In the genomic region with DNA sequence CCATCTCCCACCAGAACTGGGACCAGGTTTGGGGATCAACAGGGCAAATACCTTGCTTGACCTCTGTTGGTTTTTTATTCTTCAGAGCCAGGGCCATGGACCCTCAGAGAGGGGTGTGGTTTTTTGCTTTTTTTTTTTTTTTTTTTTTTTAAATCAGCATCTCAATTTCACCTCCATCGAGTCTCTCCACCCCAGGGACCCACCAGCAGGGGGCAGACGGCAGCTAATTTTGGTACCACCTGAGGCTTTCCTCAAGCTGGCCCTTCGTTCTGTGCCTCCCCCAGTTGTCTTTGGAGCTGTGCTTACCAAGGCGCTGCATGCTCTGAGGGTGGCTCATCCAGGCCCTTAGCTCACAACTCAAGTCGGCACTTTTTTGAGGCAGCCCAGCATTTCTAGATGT, we compare ENCODE assay signal across 10 mouse cellular contexts. TPM values are rescaled to one million over a fixed set of nuclear protein-coding genes. Genes with fewer than 3 reads are reported as not detected.
DNase-seq lines count a peak whose midpoint lies in the region; ATAC-seq and TF ChIP-seq lines count a peak whose summit lies in the region.
"Had no signal": no experiment of that assay in that cellular context is flagged by ENCODE, and none has a peak within 500 bp of the region (broad histone marks: within the 10 kb centered on the region; RNA-seq: fewer than 3 reads in every experiment).

No protein-coding gene starts in this region.

- DNase-seq in hindbrain, embryonic 11.5 days (ENCODE audit: low spot score) = peak; percentile 65
- DNase-seq in urinary bladder, postnatal 14 days (ENCODE audit: low spot score) = peak; percentile 65
- DNase-seq in urinary bladder, adult 18-20 months (ENCODE audit: low spot score in 2 of 2) = no peak
- peak; percentile 71 for DNase-seq in brain, adult 2 months (ENCODE audit: low read depth, low spot score)
- peak; percentile 64 to 70 for DNase-seq in left cerebral cortex, postnatal 14 days (ENCODE audit: low spot score in 2 of 2)
- DNase-seq in hindbrain, embryonic 14.5 days (ENCODE audit: low spot score) = no peak

- H3K9me3 ChIP-seq in hindbrain, embryonic 11.5 days (ENCODE audit: control insufficient read depth, low read length) = no peaks in the 10 kb centered on the region
- no peaks in the 10 kb centered on the region for H3K9me3 ChIP-seq in hindbrain, embryonic 16.5 days (ENCODE audit: control insufficient read depth, low read length)
- no peaks in the 10 kb centered on the region for H3K9me3 ChIP-seq in hindbrain, embryonic 14.5 days (ENCODE audit: control insufficient read depth, low read length)
- H3K9me3 ChIP-seq: embryonic facial prominence, embryonic 12.5 days had no signal

- TF ChIP-seq CTCF in small intestine, adult 2 months (IDR thresholded peaks at IDR 0.05; ENCODE audit: extremely low read depth, insufficient read length, insufficient replicate concordance, low read depth, low read length) = peak; percentile 52; the same call in 1 of the 2 replicates

- 0 out of 2 replicates have a peak, but pooled peaks cover 3% of the 10 kb centered on the region for H3K36me3 ChIP-seq in hindbrain, embryonic 11.5 days (ENCODE audit: control insufficient read depth, insufficient read depth, low read length)
- peaks cover 26% of the 10 kb centered on the region for H3K36me3 ChIP-seq in hindbrain, embryonic 16.5 days (ENCODE audit: control insufficient read depth, insufficient read depth, low read length)
- H3K36me3 ChIP-seq in small intestine, adult 2 months (ENCODE audit: control insufficient read depth, insufficient read depth, low read length) = peaks cover 51% of the 10 kb centered on the region
- peaks cover 74% of the 10 kb centered on the region for H3K36me3 ChIP-seq in hindbrain, embryonic 14.5 days (replicated peaks; ENCODE audit: control insufficient read depth, insufficient read depth)

- ATAC-seq in hindbrain, embryonic 11.5 days (ENCODE audit: low FRiP score) = no peak
- ATAC-seq in hindbrain, embryonic 16.5 days = no peak
- no peak for ATAC-seq in hindbrain, embryonic 14.5 days (ENCODE audit: low FRiP score)

- no peaks in the 10 kb centered on the region for H3K4me1 ChIP-seq in hindbrain, embryonic 11.5 days (replicated peaks; ENCODE audit: control insufficient read depth, insufficient read depth, low read length)
- H3K4me1 ChIP-seq in hindbrain, embryonic 16.5 days (ENCODE audit: control insufficient read depth, insufficient read depth, low read depth, low read length) = no peaks in the 10 kb centered on the region
- no peaks in the 10 kb centered on the region for H3K4me1 ChIP-seq in small intestine, adult 2 months (ENCODE audit: control insufficient read depth, insufficient read depth, insufficient read length, low read length)
- H3K4me1 ChIP-seq in hindbrain, embryonic 14.5 days (replicated peaks; ENCODE audit: control insufficient read depth, insufficient read depth, low read length) = no peaks in the 10 kb centered on the region
- H3K4me1 ChIP-seq: embryonic facial prominence, embryonic 12.5 days had no signal

- H3K27ac ChIP-seq in hindbrain, embryonic 11.5 days (ENCODE audit: low read depth, low read length) = no peak overlapping the region
- H3K27ac ChIP-seq in hindbrain, embryonic 16.5 days (ENCODE audit: low read depth, low read length) = no peak overlapping the region
- H3K27ac ChIP-seq in small intestine, adult 2 months (ENCODE audit: insufficient read depth, low read depth, low read length) = no peak overlapping the region
- H3K27ac ChIP-seq in hindbrain, embryonic 14.5 days = no peak overlapping the region
- H3K27ac ChIP-seq: embryonic facial prominence, embryonic 12.5 days had no signal

- no peak overlapping the region for H3K9ac ChIP-seq in hindbrain, embryonic 11.5 days (ENCODE audit: low read depth, low read length)
- no peak overlapping the region for H3K9ac ChIP-seq in hindbrain, embryonic 16.5 days (ENCODE audit: low read depth, low read length)
- no peak overlapping the region for H3K9ac ChIP-seq in hindbrain, embryonic 14.5 days
- H3K9ac ChIP-seq: embryonic facial prominence, embryonic 12.5 days had no signal

- no peak for TF ChIP-seq POLR2A in small intestine, adult 2 months (IDR thresholded peaks at IDR 0.05; ENCODE audit: low read depth, low read length)

- H3K27me3 ChIP-seq in hindbrain, embryonic 11.5 days (ENCODE audit: control insufficient read depth, insufficient read depth, low read length) = no peaks in the 10 kb centered on the region
- no peaks in the 10 kb centered on the region for H3K27me3 ChIP-seq in hindbrain, embryonic 16.5 days (replicated peaks; ENCODE audit: control insufficient read depth, insufficient read depth, low read length)
- no peaks in the 10 kb centered on the region for H3K27me3 ChIP-seq in small intestine, adult 2 months (ENCODE audit: control insufficient read depth, insufficient read depth, low read length)
- H3K27me3 ChIP-seq in hindbrain, embryonic 14.5 days (ENCODE audit: control insufficient read depth, insufficient read depth, low read length) = no peaks in the 10 kb centered on the region
- H3K27me3 ChIP-seq: embryonic facial prominence, embryonic 12.5 days had no signal

- H3K4me3 ChIP-seq in hindbrain, embryonic 11.5 days (ENCODE audit: low read depth, low read length) = no peak overlapping the region
- no peak overlapping the region for H3K4me3 ChIP-seq in hindbrain, embryonic 16.5 days (ENCODE audit: low read length)
- H3K4me3 ChIP-seq in small intestine, adult 2 months (ENCODE audit: low read depth, low read length) = no peak overlapping the region
- H3K4me3 ChIP-seq in hindbrain, embryonic 14.5 days (replicated peaks; ENCODE audit: low read length) = no peak overlapping the region
- H3K4me3 ChIP-seq: embryonic facial prominence, embryonic 12.5 days had no signal

- no peak overlapping the region for H3K4me2 ChIP-seq in hindbrain, embryonic 11.5 days (replicated peaks; ENCODE audit: low read depth, low read length)
- H3K4me2 ChIP-seq in hindbrain, embryonic 16.5 days (ENCODE audit: low read length) = no peak overlapping the region
- H3K4me2 ChIP-seq in hindbrain, embryonic 14.5 days (replicated peaks) = no peak overlapping the region
- H3K4me2 ChIP-seq: embryonic facial prominence, embryonic 12.5 days had no signal

- 47% methylated on average over 5 of the region's 5 CpGs for WGBS in hindbrain, embryonic 11.5 days
- 52% methylated on average over 5 of the region's 5 CpGs for WGBS in hindbrain, embryonic 16.5 days
- WGBS in small intestine, adult 2 months = 48% methylated on average over 5 of the region's 5 CpGs
- 50% methylated on average over 5 of the region's 5 CpGs for WGBS in hindbrain, embryonic 14.5 days

- intact Hi-C loops in left cerebral cortex, postnatal 14 days (cut with DNase I) = no loop called here

RNA-seq across cellular contexts. Expression of a gene that starts 11.7 kb away (rescaled TPM):
- 11.7 and 12.0 TPM in 2 replicates for polyA plus RNA-seq in hindbrain, embryonic 11.5 days (2014; fragmentation: Nextera tagmentation; extraction: Ambion mirVana)
- 24.0 and 26.3 TPM in 2 replicates for polyA plus RNA-seq in hindbrain, embryonic 16.5 days (2015; fragmentation: Nextera tagmentation; extraction: Ambion mirVana)
- total RNA-seq in left cerebral cortex, postnatal 14 days (2021) = 10 to 100 TPM; 19.6 to 21.9 TPM
- polyA plus RNA-seq in small intestine, adult 2 months (2012; rRNA removed) = 5.5 and 6.6 TPM in 2 replicates
- 19.1 and 20.3 TPM in 2 replicates for polyA plus RNA-seq in hindbrain, embryonic 14.5 days (2014; fragmentation: Nextera tagmentation; extraction: Ambion mirVana)

RNA-seq across cellular contexts. Expression of a gene that starts 12.1 kb away (rescaled TPM):
- 143 and 149 TPM in 2 replicates for polyA plus RNA-seq in hindbrain, embryonic 11.5 days (2014; fragmentation: Nextera tagmentation; extraction: Ambion mirVana)
- 107 and 110 TPM in 2 replicates for polyA plus RNA-seq in hindbrain, embryonic 16.5 days (2015; fragmentation: Nextera tagmentation; extraction: Ambion mirVana)
- total RNA-seq in left cerebral cortex, postnatal 14 days (2021) = 10 to 100 TPM; 84.3 to 88.7 TPM
- polyA plus RNA-seq in small intestine, adult 2 months (2012; rRNA removed) = 13.2 and 25.8 TPM in 2 replicates
- polyA plus RNA-seq in hindbrain, embryonic 14.5 days (2014; fragmentation: Nextera tagmentation; extraction: Ambion mirVana) = 104 and 110 TPM in 2 replicates

RNA-seq across cellular contexts. Expression of a gene that starts 17.7 kb away (rescaled TPM):
- polyA plus RNA-seq in hindbrain, embryonic 11.5 days (2014; fragmentation: Nextera tagmentation; extraction: Ambion mirVana) = 8.7 and 8.8 TPM in 2 replicates
- polyA plus RNA-seq in hindbrain, embryonic 16.5 days (2015; fragmentation: Nextera tagmentation; extraction: Ambion mirVana) = 16.4 and 17.7 TPM in 2 replicates
- total RNA-seq in left cerebral cortex, postnatal 14 days (2021) = 10 to 100 TPM; 11.5 to 12.6 TPM
- polyA plus RNA-seq in small intestine, adult 2 months (2012; rRNA removed) = 6.1 and 14.9 TPM in 2 replicates
- 10.9 and 11.9 TPM in 2 replicates for polyA plus RNA-seq in hindbrain, embryonic 14.5 days (2014; fragmentation: Nextera tagmentation; extraction: Ambion mirVana)

RNA-seq across cellular contexts. Expression of a gene that starts 19.2 kb away (rescaled TPM):
- polyA plus RNA-seq in hindbrain, embryonic 11.5 days (2014; fragmentation: Nextera tagmentation; extraction: Ambion mirVana) = 1.0 and 1.4 TPM in 2 replicates
- 7.0 and 8.8 TPM in 2 replicates for polyA plus RNA-seq in hindbrain, embryonic 16.5 days (2015; fragmentation: Nextera tagmentation; extraction: Ambion mirVana)
- total RNA-seq in left cerebral cortex, postnatal 14 days (2021) = under 1 TPM; 0.48 to 0.76 TPM
- not detected in 2 replicates for polyA plus RNA-seq in small intestine, adult 2 months (2012; rRNA removed)
- polyA plus RNA-seq in hindbrain, embryonic 14.5 days (2014; fragmentation: Nextera tagmentation; extraction: Ambion mirVana) = 6.7 and 7.7 TPM in 2 replicates
- total RNA-seq: neutrophil, adult 5-6 weeks had no signal

RNA-seq across cellular contexts. Expression of a gene that starts 28.5 kb away (rescaled TPM):
- 0.89 and 1.7 TPM in 2 replicates for polyA plus RNA-seq in hindbrain, embryonic 11.5 days (2014; fragmentation: Nextera tagmentation; extraction: Ambion mirVana)
- 2.0 and 2.9 TPM in 2 replicates for polyA plus RNA-seq in hindbrain, embryonic 16.5 days (2015; fragmentation: Nextera tagmentation; extraction: Ambion mirVana)
- 1 to 10 TPM; 1.6 to 2.8 TPM for total RNA-seq in left cerebral cortex, postnatal 14 days (2021)
- 0.53 and 0.62 TPM in 2 replicates for polyA plus RNA-seq in small intestine, adult 2 months (2012; rRNA removed)
- 0.62 and 1.1 TPM in 2 replicates for polyA plus RNA-seq in hindbrain, embryonic 14.5 days (2014; fragmentation: Nextera tagmentation; extraction: Ambion mirVana)
- total RNA-seq: neutrophil, adult 5-6 weeks had no signal

Comparison
In these comparisons a context has a peak if more than half of its experiments do, and no peak if none do; other contexts are left out.
1. DNase-seq: peak in hindbrain, embryonic 11.5 days (single experiment), urinary bladder, postnatal 14 days (single experiment), brain, adult 2 months (single experiment) and left cerebral cortex, postnatal 14 days (2 of 2); none in urinary bladder, adult 18-20 months (0 of 2) and hindbrain, embryonic 14.5 days (single experiment).